Mouse (Mus musculus) c-Kit-positive CD71-negative TER-119-negative erythroid progenitor cells, embryonic 14.5 days (primary cell): ENCODE measurements around the gene Ager.

Experiments
- DNase-seq: peaks from one replicate; pipeline ENCODE4 v3.0.0-alpha.2; 2013; ENCODE audit warnings: low read depth

Ager gene

GRCm38 (mm10) chr17:34585877-34586771, 11.5 kb upstream of the Ager start:
- no peak for DNase-seq

GRCm38 (mm10) chr17:34586796-34587422, 10.8 kb upstream of the Ager start:
- no peak for DNase-seq

GRCm38 (mm10) chr17:34587423-34587811, 10.2 kb upstream of the Ager start:
- DNase-seq = no peak

GRCm38 (mm10) chr17:34587814-34588213, 9.8 kb upstream of the Ager start:
- DNase-seq = no peak

GRCm38 (mm10) chr17:34588767-34589166, 8.9 kb upstream of the Ager start:
- DNase-seq = no peak

- DNase-seq = no peak
Measured at GRCm38 (mm10) chr17:34589206-34589605, 8.5 kb upstream of the Ager start.

GRCm38 (mm10) chr17:34589681-34590101, 8.0 kb upstream of the Ager start, which contains the start of gene Gpsm3:
Gene Gpsm3 (plus strand): TSS chr17:34589806.
- DNase-seq = no peak

- no peak for DNase-seq
Measured at GRCm38 (mm10) chr17:34590154-34590987, 7.3 kb upstream of the Ager start.

- DNase-seq = no peak
Measured at GRCm38 (mm10) chr17:34591029-34591993, 6.4 kb upstream of the Ager start, which contains the start of gene Pbx2. Gene Pbx2 (plus strand): TSS chr17:34591266.

- DNase-seq = no peak
Measured at GRCm38 (mm10) chr17:34591994-34592375, 5.7 kb upstream of the Ager start.

GRCm38 (mm10) chr17:34592581-34593549, 4.8 kb upstream of the Ager start:
- DNase-seq = no peak

GRCm38 (mm10) chr17:34593752-34594525, 3.7 kb upstream of the Ager start:
- DNase-seq = no peak

GRCm38 (mm10) chr17:34596098-34596497, 1.6 kb upstream of the Ager start:
- DNase-seq = no peak

GRCm38 (mm10) chr17:34599891-34600290, 2.2 kb downstream of the Ager start:
- DNase-seq = no peak

GRCm38 (mm10) chr17:34601796-34602195, 4.1 kb downstream of the Ager start:
- DNase-seq = no peak

GRCm38 (mm10) chr17:34603375-34604060, 5.9 kb downstream of the Ager start, which contains the start of gene Rnf5:
Gene Rnf5 (minus strand): TSS chr17:34603690.
- DNase-seq = peak; percentile 100

GRCm38 (mm10) chr17:34604061-34604508, 6.4 kb downstream of the Ager start, which contains the start of gene Agpat1:
Gene Agpat1 (plus strand): TSS chr17:34604262.
- peak; percentile 99 for DNase-seq
